Mouse (Mus musculus) embryonic fibroblast, embryonic 13.5 days (primary cell): ENCODE results near the gene Atp6v1c2.

Experiments used
- CTCF ChIP-seq: IDR thresholded peaks from 2 replicates; pipeline ENCODE4 v1.5.1; 2011; ENCODE audit warnings: mild to moderate bottlenecking, control low read depth, low read length, moderate library complexity, borderline replicate concordance; ENCODE audit not compliant: insufficient read depth
- POLR2A ChIP-seq: IDR thresholded peaks from 2 replicates; pipeline ENCODE4 v1.6.1; 2011; ENCODE audit warnings: low read depth, mild to moderate bottlenecking, control low read depth, low read length, moderate library complexity

DNA sequence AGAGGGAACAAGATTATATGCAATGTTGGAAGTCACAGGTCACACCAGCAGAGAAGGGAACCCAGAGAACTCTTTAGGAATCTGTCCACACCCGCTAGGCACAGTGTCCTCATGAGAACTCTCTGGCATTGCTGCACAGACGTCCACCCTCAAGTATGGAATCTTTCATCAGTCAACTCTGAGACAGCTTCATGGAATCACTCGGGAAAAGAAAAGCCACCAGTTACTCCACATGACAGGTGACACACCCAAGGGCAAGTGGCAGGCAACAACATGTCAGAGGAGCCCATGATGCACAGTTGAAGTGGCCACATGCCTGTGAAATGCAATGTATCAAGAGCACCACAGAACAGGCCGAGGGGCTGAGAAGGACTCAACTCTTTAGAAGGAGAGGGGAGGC is 11.2 kb downstream of the Atp6v1c2 start:
- TF ChIP-seq CTCF: no peak
- TF ChIP-seq POLR2A: no peak
